In genomic region chr10:20149121-20149834, GRCm38 (mm10) we compare ENCODE assay signal across 8 mouse cellular contexts. TPM values are rescaled to one million over a fixed set of nuclear protein-coding genes. Genes with fewer than 3 reads are reported as not detected.
DNase-seq lines count a peak whose midpoint lies in the region; ATAC-seq and TF ChIP-seq lines count a peak whose summit lies in the region.

No protein-coding gene starts in this region.

- peak overlapping the region; percentile 80 for H3K9ac ChIP-seq in heart, embryonic 14.5 days (ENCODE audit: low read length)
- peak overlapping the region; percentile 91 for H3K9ac ChIP-seq in kidney, postnatal 0 days (ENCODE audit: low read depth, low read length)
- H3K9ac ChIP-seq in liver, embryonic 13.5 days, result peak overlapping the region; percentile 77
- peak overlapping the region; percentile 89 for H3K9ac ChIP-seq in stomach, postnatal 0 days (ENCODE audit: low read length)

- H3K4me1 ChIP-seq in bone marrow macrophage, adult 2 months (ENCODE audit: control insufficient read depth, insufficient read depth, low read length), result no peaks in the 10 kb centered on the region
- H3K4me1 ChIP-seq in erythroblast, embryonic 14.5 days (ENCODE audit: control insufficient read depth), result peaks cover 24% of the 10 kb centered on the region
- H3K4me1 ChIP-seq in heart, embryonic 14.5 days (ENCODE audit: control insufficient read depth in 2 of 2, insufficient read depth in 2 of 2, low read length in 2 of 2), result no peaks in the 10 kb centered on the region; a peak in 1 of 4 replicates
- no peaks in the 10 kb centered on the region for H3K4me1 ChIP-seq in kidney, postnatal 0 days (replicated peaks; ENCODE audit: insufficient read depth, low read length)
- H3K4me1 ChIP-seq in liver, embryonic 13.5 days (replicated peaks), result peaks cover 34% of the 10 kb centered on the region
- H3K4me1 ChIP-seq in stomach, postnatal 0 days (replicated peaks; ENCODE audit: control insufficient read depth, insufficient read depth), result no peaks in the 10 kb centered on the region

- TF ChIP-seq POLR2A in bone marrow macrophage, adult 2 months (IDR thresholded peaks at IDR 0.05; ENCODE audit: borderline replicate concordance, low read depth, low read length), result no peak

- H3K27ac ChIP-seq in bone marrow macrophage, adult 2 months (ENCODE audit: insufficient read depth, low read depth, low read length), result no peak overlapping the region
- H3K27ac ChIP-seq in heart, embryonic 14.5 days (replicated peaks in 1 of 2; ENCODE audit: control insufficient read depth in 1 of 2, insufficient read depth in 1 of 2, low read depth in 2 of 2, low read length in 2 of 2), result peak overlapping the region; percentile 4 to 31; a peak in 2 of 4 replicates
- H3K27ac ChIP-seq in kidney, postnatal 0 days, result peak overlapping the region; percentile 87
- no peak overlapping the region for H3K27ac ChIP-seq in liver, embryonic 13.5 days
- peak overlapping the region; percentile 88 for H3K27ac ChIP-seq in stomach, postnatal 0 days (replicated peaks)

- peak; percentile 65 for ATAC-seq in heart, embryonic 14.5 days (ENCODE audit: insufficient number of reproducible peaks, insufficient read depth, low FRiP score, low read depth)
- ATAC-seq in kidney, postnatal 0 days (replicated peaks; ENCODE audit: low FRiP score, low read depth), result peak; percentile 68
- peak; percentile 56 for ATAC-seq in liver, embryonic 13.5 days (ENCODE audit: low read depth)
- peak; percentile 59 for ATAC-seq in stomach, postnatal 0 days (ENCODE audit: low FRiP score, low TSS enrichment)

- H3K36me3 ChIP-seq in erythroblast, embryonic 14.5 days (ENCODE audit: control insufficient read depth), result no peaks in the 10 kb centered on the region
- H3K36me3 ChIP-seq in heart, embryonic 14.5 days (ENCODE audit: control insufficient read depth, insufficient read depth, low read length), result no peaks in the 10 kb centered on the region
- no peaks in the 10 kb centered on the region for H3K36me3 ChIP-seq in kidney, postnatal 0 days (ENCODE audit: insufficient read depth, low read length)
- H3K36me3 ChIP-seq in liver, embryonic 13.5 days, result no peaks in the 10 kb centered on the region
- H3K36me3 ChIP-seq in stomach, postnatal 0 days (ENCODE audit: control insufficient read depth, insufficient read depth, low read length), result no peaks in the 10 kb centered on the region

- peak; percentile 52 for DNase-seq in CD4-positive, CD25-positive, alpha-beta regulatory T cell, adult 2 months (ENCODE audit: low read depth, low spot score)
- DNase-seq in kidney, postnatal 0 days (ENCODE audit: low spot score), result peak; percentile 49
- DNase-seq in liver, embryonic 13.5 days, result no peak
- DNase-seq in neural tube, embryonic 10.5 days (ENCODE audit: extremely low spot score, low spot score), result peak; percentile 72
- peak; percentile 61 for DNase-seq in stomach, postnatal 0 days (ENCODE audit: low spot score)

- 1% methylated on average over 61 of the region's 74 CpGs for WGBS in heart, embryonic 14.5 days
- WGBS in kidney, postnatal 0 days, result 1% methylated on average over 63 of the region's 74 CpGs
- WGBS in liver, embryonic 13.5 days (ENCODE audit: insufficient replicate concordance), result under 1% methylated on average over 72 of the region's 74 CpGs
- 2% methylated on average over 55 of the region's 74 CpGs for WGBS in stomach, postnatal 0 days

- peak overlapping the region; percentile 54 for H3K4me3 ChIP-seq in bone marrow macrophage, adult 2 months (ENCODE audit: insufficient read depth, low read length)
- H3K4me3 ChIP-seq in erythroblast, embryonic 14.5 days (replicated peaks), result peak overlapping the region; percentile 68
- H3K4me3 ChIP-seq in heart, embryonic 14.5 days (ENCODE audit: control insufficient read depth in 1 of 2, insufficient read depth in 1 of 2, low read depth in 1 of 2, low read length in 2 of 2), result peak overlapping the region; percentile 63 to 77
- peak overlapping the region; percentile 89 for H3K4me3 ChIP-seq in kidney, postnatal 0 days (replicated peaks; ENCODE audit: low read depth, low read length)
- peak overlapping the region; percentile 76 for H3K4me3 ChIP-seq in liver, embryonic 13.5 days (replicated peaks)
- H3K4me3 ChIP-seq in stomach, postnatal 0 days (ENCODE audit: low read depth, low read length), result peak overlapping the region; percentile 84

- H3K27me3 ChIP-seq in erythroblast, embryonic 14.5 days (ENCODE audit: control insufficient read depth), result peaks cover 34% of the 10 kb centered on the region
- H3K27me3 ChIP-seq in heart, embryonic 14.5 days (ENCODE audit: control insufficient read depth, insufficient read depth, low read length), result peaks cover 13% of the 10 kb centered on the region; the same call in 1 of the 2 replicates
- H3K27me3 ChIP-seq in kidney, postnatal 0 days (ENCODE audit: insufficient read depth, low read length), result no peaks in the 10 kb centered on the region
- peaks cover 33% of the 10 kb centered on the region for H3K27me3 ChIP-seq in liver, embryonic 13.5 days
- no peaks in the 10 kb centered on the region for H3K27me3 ChIP-seq in stomach, postnatal 0 days (ENCODE audit: control insufficient read depth, insufficient read depth, low read length)

- peak overlapping the region; percentile 91 for H3K4me2 ChIP-seq in heart, embryonic 14.5 days (ENCODE audit: low read length)
- peak overlapping the region; percentile 86 for H3K4me2 ChIP-seq in kidney, postnatal 0 days (ENCODE audit: low read length)
- H3K4me2 ChIP-seq in liver, embryonic 13.5 days, result peak overlapping the region; percentile 95
- peak overlapping the region; percentile 92 for H3K4me2 ChIP-seq in stomach, postnatal 0 days (replicated peaks; ENCODE audit: low read depth)

- no peak for TF ChIP-seq CTCF in bone marrow macrophage, adult 2 months (IDR thresholded peaks at IDR 0.05; ENCODE audit: low read depth, low read length)
- no peak for TF ChIP-seq CTCF in kidney, postnatal 0 days (IDR thresholded peaks at IDR 0.05; ENCODE audit: low read depth)
- no peak for TF ChIP-seq CTCF in stomach, postnatal 0 days (IDR thresholded peaks at IDR 0.05; ENCODE audit: low read depth)

- TF ChIP-seq EP300 in stomach, postnatal 0 days (optimal IDR thresholded peaks at IDR 0.05), result no peak

- no peaks in the 10 kb centered on the region for H3K9me3 ChIP-seq in erythroblast, embryonic 14.5 days (ENCODE audit: control insufficient read depth, low read length)
- no peaks in the 10 kb centered on the region for H3K9me3 ChIP-seq in heart, embryonic 14.5 days (ENCODE audit: control insufficient read depth, low read length)
- no peaks in the 10 kb centered on the region for H3K9me3 ChIP-seq in kidney, postnatal 0 days (replicated peaks; ENCODE audit: low read length)
- H3K9me3 ChIP-seq in liver, embryonic 13.5 days (replicated peaks), result no peaks in the 10 kb centered on the region
- no peaks in the 10 kb centered on the region for H3K9me3 ChIP-seq in stomach, postnatal 0 days (ENCODE audit: control insufficient read depth, low read length)

RNA-seq across cellular contexts. Expression of gene Map7, which starts 1.0 kb away (rescaled TPM):
- 0.55 TPM in 1 of 2 replicates, not detected in the other for polyA plus RNA-seq in bone marrow macrophage, adult 2 months (2012; ENCODE audit: insufficient read depth, insufficient read length, missing spikeins)
- 0.11 and 0.60 TPM in 2 replicates for polyA plus RNA-seq in erythroblast, embryonic 14.5 days (2012)
- 5.2 and 6.6 TPM in 2 replicates for polyA plus RNA-seq in heart, embryonic 14.5 days (2014; fragmentation: Nextera tagmentation; extraction: Ambion mirVana)
- polyA plus RNA-seq in kidney, postnatal 0 days (2015; fragmentation: Nextera tagmentation; extraction: Ambion mirVana), result 31.2 and 35.4 TPM in 2 replicates
- 4.3 TPM in 2 replicates for polyA plus RNA-seq in liver, embryonic 13.5 days (2015; fragmentation: Nextera tagmentation; extraction: Ambion mirVana)
- 23.0 TPM in 2 replicates for polyA plus RNA-seq in stomach, postnatal 0 days (2015; fragmentation: Nextera tagmentation; extraction: Ambion mirVana)

Comparison
In these comparisons a context has a peak if more than half of its experiments do, and no peak if none do; other contexts are left out.
1. H3K27ac ChIP-seq: peak in heart, embryonic 14.5 days (2 of 2), kidney, postnatal 0 days (single experiment) and stomach, postnatal 0 days (single experiment); none in bone marrow macrophage, adult 2 months (single experiment) and liver, embryonic 13.5 days (single experiment).
2. Peak in every context shown above with its lines, with median percentiles within 50 percentile points of each other: H3K4me3 ChIP-seq, ATAC-seq, H3K4me2 ChIP-seq and H3K9ac ChIP-seq.